Mouse (Mus musculus) spleen, postnatal 36 days (tissue): ENCODE results near the gene Abhd4.

ENCODE experiments used
- DNase-seq, 2 experiments: peaks; one replicate each; pipeline ENCODE4 v3.0.0; 2022; ENCODE audit warnings: low spot score in 2 of 2, mixed read lengths in 1 of 2

The Abhd4 gene

GRCm38 (mm10) chr14:54239002-54239736, 14.8 kb upstream of the Abhd4 start:
- peak; percentile 83 to 87 for DNase-seq

- DNase-seq: no peak
Measured at GRCm38 (mm10) chr14:54240542-54240941, 13.4 kb upstream of the Abhd4 start.

- DNase-seq: no peak
Measured at GRCm38 (mm10) chr14:54244183-54244582, 9.8 kb upstream of the Abhd4 start.

- DNase-seq: no peak
Measured at GRCm38 (mm10) chr14:54246232-54246631, 7.8 kb upstream of the Abhd4 start.

- DNase-seq: no peak
Measured at GRCm38 (mm10) chr14:54249326-54249725, 4.7 kb upstream of the Abhd4 start.

- no peak for DNase-seq
Measured at GRCm38 (mm10) chr14:54250122-54250521, 3.9 kb upstream of the Abhd4 start.

GRCm38 (mm10) chr14:54254670-54255202, 748 bp downstream of the Abhd4 start:
- no peak for DNase-seq

GRCm38 (mm10) chr14:54258131-54258670, 4.2 kb downstream of the Abhd4 start:
- no peak for DNase-seq

GRCm38 (mm10) chr14:54259003-54259721, 5.2 kb downstream of the Abhd4 start:
- DNase-seq: peak; percentile 84 to 92

- no peak for DNase-seq
Measured at GRCm38 (mm10) chr14:54259722-54260085, 5.7 kb downstream of the Abhd4 start.

- DNase-seq: no peak
Measured at GRCm38 (mm10) chr14:54260196-54260595, 6.2 kb downstream of the Abhd4 start.

- no peak for DNase-seq
Measured at GRCm38 (mm10) chr14:54261386-54261785, 7.4 kb downstream of the Abhd4 start.

GRCm38 (mm10) chr14:54262622-54263021, 8.6 kb downstream of the Abhd4 start:
- no peak for DNase-seq

GRCm38 (mm10) chr14:54263099-54263498, 9.1 kb downstream of the Abhd4 start:
- DNase-seq: no peak

GRCm38 (mm10) chr14:54264231-54264630, 10.2 kb downstream of the Abhd4 start:
- DNase-seq: no peak

GRCm38 (mm10) chr14:54265093-54265492, 11.1 kb downstream of the Abhd4 start:
- no peak for DNase-seq

- no peak for DNase-seq
Measured at GRCm38 (mm10) chr14:54265951-54266350, 12.0 kb downstream of the Abhd4 start.

GRCm38 (mm10) chr14:54267966-54268365, 14.0 kb downstream of the Abhd4 start:
- no peak for DNase-seq

- DNase-seq: no peak
Measured at GRCm38 (mm10) chr14:54269566-54269965, 15.6 kb downstream of the Abhd4 start.

- no peak for DNase-seq
Measured at GRCm38 (mm10) chr14:54270413-54270812, 16.4 kb downstream of the Abhd4 start.

GRCm38 (mm10) chr14:54271976-54272606, 18.1 kb downstream of the Abhd4 start:
- no peak for DNase-seq

- DNase-seq: no peak
Measured at GRCm38 (mm10) chr14:54272696-54273095, 18.7 kb downstream of the Abhd4 start.
